Mouse (Mus musculus) lung, embryonic 14.5 days (tissue): ENCODE data around the gene Hpdl. TPM values are rescaled to one million over a fixed set of nuclear protein-coding genes. Genes with fewer than 3 reads are reported as not detected.

Experiments used
- ATAC-seq: fragments of 200-750 bp; cut with Nextera tagmentation; 2 replicates; pipeline ENCODE4 v1.8.0; 2017; ENCODE audit warnings: mild to moderate bottlenecking, moderate TSS enrichment, moderate library complexity; ENCODE audit not compliant: insufficient read depth
- DNase-seq: peaks from one replicate; pipeline ENCODE4 v3.0.0-alpha.2; 2015
- H3K27ac ChIP-seq: fragments of 300-500 bp; sonication (generic); 2 replicates; pipeline ENCODE4 v1.5.1; 2014; ENCODE audit warnings: low read depth, mild to moderate bottlenecking, moderate library complexity
- H3K27me3 ChIP-seq: fragments of 300-500 bp; sonication (generic); 2 replicates; pipeline ENCODE4 v1.6.1; 2014; ENCODE audit warnings: low read length, control low read depth; ENCODE audit not compliant: insufficient read depth
- H3K36me3 ChIP-seq: fragments of 300-500 bp; sonication (generic); 2 replicates; pipeline ENCODE4 v1.6.1; 2014; ENCODE audit warnings: control low read depth; ENCODE audit not compliant: insufficient read depth
- H3K4me1 ChIP-seq: fragments of 300-500 bp; sonication (generic); 2 replicates; pipeline ENCODE4 v1.6.1; 2014; ENCODE audit warnings: antibody characterized with exemption, control low read depth; ENCODE audit not compliant: insufficient read depth
- H3K4me2 ChIP-seq: fragments of 300-500 bp; sonication (generic); 2 replicates; pipeline ENCODE4 v1.6.1; 2014; ENCODE audit warnings: mild to moderate bottlenecking
- H3K4me3 ChIP-seq: fragments of 300-500 bp; sonication (generic); 2 replicates; pipeline ENCODE4 v1.5.1; 2014; ENCODE audit warnings: low read depth, low read length
- H3K9ac ChIP-seq: fragments of 300-500 bp; sonication (generic); 2 replicates; pipeline ENCODE4 v1.6.1; 2014
- H3K9me3 ChIP-seq: fragments of 300-500 bp; sonication (generic); 2 replicates; pipeline ENCODE4 v1.6.1; 2016; ENCODE audit warnings: low read depth, low read length, control low read depth
- CTCF ChIP-seq: IDR thresholded peaks from 2 replicates; pipeline ENCODE4 v1.5.1; 2016; ENCODE audit warnings: antibody characterized with exemption, low read depth
- WGBS: fragments of 180-500 bp; shearing (Covaris S2); extraction: QIAGEN DNeasy Blood & Tissue Kit; methylation state at CpG from one replicate; pipeline ENCODE4 v1.1.7; 2014; 5-methylcytosine and 5-hydroxymethylcytosine counted together
- polyA plus RNA-seq: library from polyadenylated mRNA; unstranded; fragments of >200 nt; fragmentation: Nextera tagmentation; extraction: Ambion mirVana; gene quantifications from 2 replicates; pipeline ENCODE4 v1.2.1, GENCODE M21; 2014

The Hpdl gene
- polyA plus RNA-seq, 1 experiment from 2014 or later = 0.71 TPM

DNA sequence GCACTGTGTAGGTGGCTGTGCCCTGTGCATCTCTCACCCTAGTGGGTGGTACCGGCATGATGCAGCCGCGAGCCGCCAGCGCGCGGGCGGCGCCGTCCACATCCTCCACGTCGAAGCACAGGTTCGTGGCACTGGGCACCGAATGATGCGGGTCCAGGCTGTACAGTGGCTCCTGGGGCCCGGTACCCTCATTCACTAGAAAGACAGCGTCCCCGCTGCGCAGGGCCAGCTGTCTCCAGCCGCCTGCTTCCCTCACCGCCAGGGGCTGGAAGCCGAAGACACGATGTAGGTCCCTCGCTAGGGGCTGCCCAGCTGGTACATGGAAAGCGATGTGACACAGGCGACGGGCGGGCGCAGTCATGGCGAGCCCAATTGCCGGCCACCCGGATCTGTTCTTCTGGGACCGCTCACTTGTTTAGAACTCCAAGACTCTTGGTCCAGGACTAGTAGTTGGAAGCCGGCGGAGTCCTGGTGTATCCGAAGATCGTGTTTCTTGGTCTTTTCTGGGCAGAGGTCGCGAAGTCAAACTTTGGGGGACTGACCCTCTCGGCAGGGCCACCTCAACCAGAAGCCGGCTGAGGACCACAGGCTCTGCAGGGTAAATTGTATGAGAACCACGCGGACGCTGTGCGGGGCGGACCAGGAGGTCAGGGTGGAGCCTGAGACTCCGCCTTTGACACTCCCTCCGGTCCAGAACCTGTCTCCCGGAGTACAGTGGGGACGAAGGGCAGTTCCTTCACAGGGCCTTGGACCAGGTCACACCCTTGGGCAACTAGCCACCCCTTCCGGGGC is 409 bp downstream of the Hpdl start:
- H3K36me3 ChIP-seq = peaks cover 9% of the 10 kb centered on the region
- peak overlapping the region; percentile 99 for H3K4me2 ChIP-seq
- peak; percentile 83 for ATAC-seq
- TF ChIP-seq CTCF = peak; percentile 64
- WGBS = under 1% methylated on average over 51 of the region's 51 CpGs
- H3K9ac ChIP-seq = peak overlapping the region; percentile 48
- H3K4me3 ChIP-seq = peak overlapping the region; percentile 51
- H3K27me3 ChIP-seq = peaks cover 12% of the 10 kb centered on the region
- H3K9me3 ChIP-seq = no peaks in the 10 kb centered on the region
- peak; percentile 74 for DNase-seq
- peaks cover 7% of the 10 kb centered on the region; the same call in 1 of the 2 replicates for H3K4me1 ChIP-seq
- H3K27ac ChIP-seq = no peak overlapping the region

DNA sequence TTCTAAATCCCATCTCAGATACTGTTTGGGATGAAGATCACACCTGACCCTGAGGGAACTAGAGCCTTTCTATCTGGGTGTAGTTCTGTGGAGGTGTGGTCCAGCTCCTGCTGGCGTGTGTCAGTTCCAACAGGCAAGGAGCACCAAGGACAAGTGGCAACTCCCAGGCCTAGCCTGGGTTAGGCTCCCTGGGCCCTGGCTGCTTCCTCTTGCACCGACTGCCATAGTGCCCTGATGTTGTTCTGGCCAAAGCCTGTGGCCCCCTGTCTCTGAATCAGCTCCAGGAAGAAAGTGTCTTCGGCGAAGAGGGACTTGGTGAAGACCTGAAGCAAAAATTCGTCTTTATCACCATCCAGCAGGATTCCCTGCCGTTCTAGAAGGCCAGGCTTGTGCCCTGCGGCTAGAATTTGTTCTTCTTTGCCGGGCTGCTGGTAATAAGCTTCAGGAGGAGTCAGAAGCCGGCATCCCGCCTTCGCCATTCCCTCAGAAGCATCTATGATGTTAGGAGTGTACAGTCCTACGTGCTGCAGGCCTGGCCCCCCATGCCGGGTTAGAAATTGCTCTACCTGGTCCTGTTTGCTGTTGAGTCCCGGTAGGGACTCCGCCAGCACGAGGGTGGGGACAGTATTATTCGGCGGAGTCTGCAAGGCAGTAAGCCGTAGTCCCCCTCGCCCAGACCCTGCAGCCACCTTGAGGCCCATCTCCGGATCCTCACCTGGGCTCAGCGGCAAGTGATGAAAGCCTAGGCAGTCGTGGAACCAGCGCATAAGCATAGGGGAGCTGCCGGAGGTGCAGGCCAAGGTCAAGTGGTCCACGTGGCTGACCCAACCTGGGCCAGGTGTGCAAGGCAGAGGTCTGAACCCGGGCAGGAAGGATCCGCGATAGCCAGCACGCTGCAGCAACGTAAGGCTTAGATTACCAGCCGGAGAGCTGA is 1.3 kb downstream of the Hpdl start:
- ATAC-seq (peak; percentile 14), DNase-seq (no peak)
- 20% methylated on average over 32 of the region's 32 CpGs for WGBS

DNA sequence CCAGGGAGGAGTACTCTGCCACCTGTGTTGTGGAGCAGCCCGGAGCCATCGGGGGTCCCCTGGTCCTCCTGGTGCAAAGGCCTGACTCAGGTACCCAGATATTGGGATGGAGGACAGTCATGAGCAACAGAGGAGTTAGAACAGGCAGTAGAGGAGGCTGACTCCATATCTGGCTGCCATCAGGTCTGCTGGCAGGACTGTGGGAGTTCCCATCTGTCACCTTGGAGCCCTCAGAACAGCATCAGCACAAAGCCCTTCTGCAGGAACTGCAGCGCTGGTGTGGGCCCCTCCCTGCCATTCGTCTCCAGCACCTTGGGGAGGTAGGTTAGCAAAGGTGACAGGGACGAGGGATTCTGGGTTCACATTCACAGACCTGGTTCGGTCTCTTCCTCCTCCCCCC is 4.0 kb downstream of the Hpdl start:
- Histone ChIP-seq H3K9me3 (no peaks in the 10 kb centered on the region), H3K4me3 (no peak overlapping the region), H3K36me3 (peaks cover 17% of the 10 kb centered on the region), H3K27ac (no peak overlapping the region), H3K27me3 (peaks cover 12% of the 10 kb centered on the region), H3K4me2 (no peak overlapping the region), H3K9ac (no peak overlapping the region), H3K4me1 (0 out of 2 replicates have a peak, but pooled peaks cover 3% of the 10 kb centered on the region)
- no peak for TF ChIP-seq CTCF
- WGBS = 82% methylated on average over 6 of the region's 6 CpGs
- ATAC-seq (no peak), DNase-seq (no peak)

More for the DNA sequence above, 1.3 kb downstream of the Hpdl start:
- Histone ChIP-seq H3K4me3 (peak overlapping the region; percentile 51), H3K4me1 (peaks cover 6% of the 10 kb centered on the region; the same call in 1 of the 2 replicates), H3K9ac (peak overlapping the region; percentile 48), H3K27me3 (peaks cover 12% of the 10 kb centered on the region), H3K36me3 (peaks cover 16% of the 10 kb centered on the region), H3K4me2 (peak overlapping the region; percentile 99), H3K27ac (no peak overlapping the region), H3K9me3 (no peaks in the 10 kb centered on the region)
- TF ChIP-seq CTCF = no peak

DNA sequence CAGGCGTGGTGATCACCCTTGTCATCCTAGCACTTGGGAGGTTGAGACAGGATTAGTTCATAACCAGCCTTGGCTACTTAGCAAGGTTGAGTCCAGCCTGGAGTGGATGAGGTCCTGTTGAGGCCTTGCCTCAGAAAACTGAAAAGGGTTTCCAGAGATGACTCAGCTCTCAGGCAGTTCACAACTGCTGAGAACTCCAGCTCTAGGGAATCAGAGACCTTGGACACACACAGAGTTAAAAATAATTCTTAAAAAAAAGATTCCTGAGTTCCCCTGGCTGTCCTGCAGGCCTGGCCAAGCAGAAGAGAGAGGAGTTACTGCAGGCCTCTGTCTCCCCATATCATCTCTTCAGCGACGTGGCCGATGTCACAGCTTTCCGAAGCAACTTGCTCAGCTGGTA is 6.2 kb downstream of the Hpdl start:
- 83% methylated on average over 5 of the region's 5 CpGs for WGBS
- no peak for DNase-seq
- no peaks in the 10 kb centered on the region for H3K4me1 ChIP-seq
- H3K36me3 ChIP-seq = peaks cover 17% of the 10 kb centered on the region
- H3K4me3 ChIP-seq = no peak overlapping the region
- no peak overlapping the region for H3K4me2 ChIP-seq
- H3K9ac ChIP-seq = no peak overlapping the region
- ATAC-seq = no peak
- no peaks in the 10 kb centered on the region for H3K9me3 ChIP-seq
- TF ChIP-seq CTCF = no peak
- no peak overlapping the region for H3K27ac ChIP-seq
- peaks cover 5% of the 10 kb centered on the region for H3K27me3 ChIP-seq

DNA sequence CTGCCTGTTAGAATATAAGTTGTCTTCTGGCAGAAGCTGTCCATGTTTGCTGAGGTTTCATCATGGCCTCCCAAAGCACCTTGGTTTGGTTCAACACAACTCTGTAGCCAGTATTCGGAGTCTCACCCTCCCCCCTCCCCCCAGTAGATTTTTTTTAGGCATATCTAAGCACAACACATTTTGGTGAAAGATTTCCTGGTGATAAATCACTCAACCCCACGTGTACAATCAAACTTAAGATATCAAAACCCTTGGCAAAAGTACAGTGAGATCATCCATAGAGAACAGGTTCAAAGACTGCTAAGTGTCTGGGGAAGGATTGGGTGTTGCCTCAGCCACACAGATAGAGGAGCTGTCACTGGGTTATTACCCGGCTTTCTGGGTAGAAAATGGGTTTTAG is 10.5 kb downstream of the Hpdl start:
- Histone ChIP-seq H3K36me3 (0 out of 2 replicates have a peak, but pooled peaks cover 9% of the 10 kb centered on the region), H3K27me3 (no peaks in the 10 kb centered on the region), H3K9ac (no peak overlapping the region), H3K4me3 (no peak overlapping the region), H3K4me2 (no peak overlapping the region), H3K4me1 (peaks cover 5% of the 10 kb centered on the region; the same call in 1 of the 2 replicates), H3K27ac (no peak overlapping the region), H3K9me3 (no peaks in the 10 kb centered on the region)
- ATAC-seq = no peak
- 55% methylated on average over 3 of the region's 3 CpGs for WGBS
- TF ChIP-seq CTCF = no peak
- no peak for DNase-seq

DNA sequence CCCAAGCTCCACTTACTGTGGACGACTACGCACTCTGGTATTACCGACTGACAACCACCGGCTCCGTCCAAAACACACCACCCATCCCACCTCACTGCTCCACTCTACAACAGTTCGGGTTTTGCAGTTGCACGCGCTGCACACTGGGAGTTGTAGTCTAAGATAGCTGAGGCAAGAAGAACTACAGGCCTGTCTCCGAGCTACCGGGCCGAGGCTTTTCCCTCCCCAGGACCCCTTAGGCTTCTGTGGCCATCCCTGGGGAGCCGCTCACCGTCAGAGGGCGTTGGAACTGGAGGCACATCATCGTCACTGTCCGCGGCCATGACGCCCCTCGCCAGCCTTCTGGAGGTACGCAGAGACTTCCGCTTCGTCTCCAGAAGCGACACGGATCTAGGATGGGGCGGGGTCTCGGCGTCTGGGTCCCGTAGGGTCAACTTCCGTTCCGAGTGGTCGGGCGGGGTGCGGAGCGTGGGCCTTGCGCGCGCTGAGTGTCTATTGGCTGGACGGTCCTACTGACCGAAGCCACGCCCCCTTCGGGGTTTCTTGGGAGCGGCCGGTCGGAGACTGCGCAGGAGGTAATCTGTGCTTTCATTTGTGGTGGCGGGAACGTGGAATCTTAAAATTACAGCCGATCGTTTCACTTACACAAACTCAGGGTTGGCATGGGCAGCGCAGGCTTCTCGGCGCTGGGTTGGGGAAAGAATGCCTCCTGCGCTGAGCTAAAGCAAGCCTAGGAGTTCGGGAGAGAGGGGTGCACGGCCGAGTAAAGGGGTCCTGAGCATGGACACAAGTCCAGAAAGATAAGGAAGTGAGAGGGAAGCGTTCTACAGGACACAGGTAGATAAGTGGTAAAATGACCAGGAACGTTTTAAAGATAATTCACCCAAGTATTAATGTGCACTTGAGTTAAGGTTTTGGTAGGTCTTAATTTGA is 14.0 kb downstream of the Hpdl start, which contains the start of the genes Toe1 and Mutyh:
TSS of gene Toe1 (minus strand) at position 444 of the 933 bp plus-strand sequence.
TSS of gene Mutyh (plus strand) at position 527 of the 933 bp plus-strand sequence.
- H3K4me2 ChIP-seq = peak within 1 kb of the TSS; percentile 78
- 0 out of 2 replicates have a peak, but pooled peaks have one; percentile 12 for TF ChIP-seq CTCF
- H3K9ac ChIP-seq = peak within 1 kb of the TSS; percentile 79
- ATAC-seq = peak; percentile 98
- H3K27ac ChIP-seq = peak within 1 kb of the TSS; percentile 88
- WGBS = under 1% methylated on average over 58 of the region's 58 CpGs
- no peaks in the 10 kb centered on the region for H3K9me3 ChIP-seq
- H3K27me3 ChIP-seq = no peaks in the 10 kb centered on the region
- H3K4me1 ChIP-seq = peaks cover 5% of the 10 kb centered on the region; the same call in 1 of the 2 replicates
- DNase-seq = peak; percentile 100
- H3K36me3 ChIP-seq = peaks cover 37% of the 10 kb centered on the region
- H3K4me3 ChIP-seq = peak within 1 kb of the TSS; percentile 66
